ENCODE assay signal across 1 mouse cellular context in genomic region chr11:19925149-19925975, GRCm38 (mm10).
TF ChIP-seq lines count a peak whose summit lies in the region.

No protein-coding gene starts in this region.

TF ChIP-seq in CH12.LX, 34 proteins besides CTCF, POLR2A, EP300 and RAD21 (continued from another document):
- TF ChIP-seq TCF12 (IDR thresholded peaks at IDR 0.05; ENCODE audit: low read depth, low read length), result peak; percentile 63; the same call in 1 of the 2 replicates
- TF ChIP-seq E2F4 (IDR thresholded peaks at IDR 0.05; ENCODE audit: insufficient replicate concordance, low read depth, low read length), result no peak
- peak; percentile 84; the same call in 1 of the 2 replicates for TF ChIP-seq TBP (conservative IDR thresholded peaks at IDR 0.05; ENCODE audit: low read depth, low read length)
- TF ChIP-seq KAT2A (IDR thresholded peaks at IDR 0.05; ENCODE audit: insufficient replicate concordance, low read length), result no peak
- TF ChIP-seq ELF1 (IDR thresholded peaks at IDR 0.05; ENCODE audit: low read depth, low read length), result peak; percentile 15; the same call in 1 of the 2 replicates
- peak; percentile 93 for TF ChIP-seq ZNF384 (IDR thresholded peaks at IDR 0.05; ENCODE audit: low read depth, low read length)
- TF ChIP-seq NRF1 (IDR thresholded peaks at IDR 0.05; ENCODE audit: low read depth, low read length), result peak; percentile 34; the same call in 1 of the 2 replicates
TF ChIP-seq in CH12.LX: peak in this region for 14.
